Mouse (Mus musculus) MEL (cell line): Measurements from ENCODE around the gene Mdk.
A peak's percentile ranks its signal among the peaks of the same experiment; 100 is the strongest.

Source experiments
- BHLHE40 ChIP-seq: IDR thresholded peaks from 2 replicates; pipeline ENCODE4 v1.6.1; 2012; ENCODE audit warnings: low read depth, mild to moderate bottlenecking, inconsistent platforms, low read length, improper control_type of control experiment, borderline replicate concordance
- CHD2 ChIP-seq: IDR thresholded peaks from 2 replicates; pipeline ENCODE4 v1.6.1; 2011; ENCODE audit warnings: low read length, improper control_type of control experiment
- CTCF ChIP-seq, 3 experiments: IDR thresholded peaks in 2 of 3; conservative IDR thresholded peaks in 1 of 3; 2 replicates each; pipeline ENCODE4 v1.5.1; 2011 to 2012; ENCODE audit warnings: low read length in 3 of 3, low read depth in 2 of 3, mild to moderate bottlenecking in 2 of 3, improper control_type of control experiment in 1 of 3, inconsistent platforms in 1 of 3, mixed read lengths in 1 of 3, moderate library complexity in 1 of 3; ENCODE audit not compliant: control insufficient read depth in 1 of 3, insufficient read depth in 1 of 3, poor library complexity in 1 of 3, severe bottlenecking in 1 of 3
- MAX ChIP-seq: IDR thresholded peaks from 2 replicates; pipeline ENCODE4 v1.6.1; 2011; ENCODE audit warnings: low read length, improper control_type of control experiment
- MAZ ChIP-seq: IDR thresholded peaks from 2 replicates; pipeline ENCODE4 v1.6.1; 2012; ENCODE audit warnings: low read depth, mild to moderate bottlenecking, inconsistent platforms, low read length, improper control_type of control experiment
- MXI1 ChIP-seq: IDR thresholded peaks from 2 replicates; pipeline ENCODE4 v1.6.1; 2011; ENCODE audit warnings: mild to moderate bottlenecking, low read depth, low read length, improper control_type of control experiment
- POLR2A ChIP-seq, 2 experiments: IDR thresholded peaks; 2 replicates each; pipeline ENCODE4 v1.6.1; 2011 to 2012; ENCODE audit warnings: low read length in 2 of 2, mild to moderate bottlenecking in 2 of 2, control low read depth in 1 of 2, improper control_type of control experiment in 1 of 2, low read depth in 1 of 2, moderate library complexity in 1 of 2; ENCODE audit not compliant: control insufficient read depth in 1 of 2, insufficient read depth in 1 of 2, poor library complexity in 1 of 2
- SIN3A ChIP-seq: IDR thresholded peaks from 2 replicates; pipeline ENCODE4 v1.6.1; 2012; ENCODE audit warnings: low read length, improper control_type of control experiment, inconsistent platforms
- TCF12 ChIP-seq: IDR thresholded peaks from 2 replicates; pipeline ENCODE4 v1.6.1; 2014; ENCODE audit warnings: low read depth, mild to moderate bottlenecking, inconsistent platforms, low read length, improper control_type of control experiment, moderate library complexity
- USF1 ChIP-seq: IDR thresholded peaks from 2 replicates; pipeline ENCODE4 v1.6.1; 2014; ENCODE audit warnings: low read depth, mild to moderate bottlenecking, inconsistent platforms, low read length, improper control_type of control experiment, moderate library complexity
- ZMIZ1 ChIP-seq: IDR thresholded peaks from 2 replicates; pipeline ENCODE4 v1.6.1; 2012; ENCODE audit warnings: low read depth, mild to moderate bottlenecking, inconsistent platforms, low read length, improper control_type of control experiment, moderate library complexity
- ZNF384 ChIP-seq: IDR thresholded peaks from 2 replicates; pipeline ENCODE4 v1.6.1; 2012; ENCODE audit warnings: low read depth, mild to moderate bottlenecking, inconsistent platforms, low read length, improper control_type of control experiment

- TF ChIP-seq CTCF (IDR thresholded peaks at IDR 0.05 in 2 of 3, conservative IDR thresholded peaks at IDR 0.05 in 1 of 3; ENCODE audit: control insufficient read depth in 1 of 3, insufficient read depth in 1 of 3, low read depth in 2 of 3, low read length in 3 of 3, poor library complexity in 1 of 3, severe bottlenecking in 1 of 3) = no peak
- peak; percentile 17; the same call in 1 of the 2 replicates for TF ChIP-seq MAZ
- 0 out of 2 replicates have a peak, but pooled peaks have one; percentile 24 for TF ChIP-seq MAX
- TF ChIP-seq ZMIZ1 = 0 out of 2 replicates have a peak, but pooled peaks have one; percentile 18
- no peak for TF ChIP-seq USF1
- TF ChIP-seq POLR2A (IDR thresholded peaks at IDR 0.05; ENCODE audit: control insufficient read depth in 1 of 2, insufficient read depth in 1 of 2, low read depth in 1 of 2, low read length in 2 of 2, poor library complexity in 1 of 2) = no peak; a peak in 1 of 4 replicates
- TF ChIP-seq BHLHE40 = 0 out of 2 replicates have a peak, but pooled peaks have one; percentile 25
- TF ChIP-seq TCF12 = peak; percentile 99
- TF ChIP-seq SIN3A = peak; percentile 93
- no peak for TF ChIP-seq ZNF384
- TF ChIP-seq CHD2 = no peak
- TF ChIP-seq MXI1 = peak; percentile 76
Observed at GRCm38 (mm10) chr2:91916346-91916977, 15.6 kb downstream of the Mdk start.
